Comparison of ENCODE assay signal across 8 mouse cellular contexts in genomic region chr4:57845541-57846210, GRCm38 (mm10).
A peak's percentile ranks its signal among the peaks of the same experiment; 100 is the strongest.
DNase-seq lines count a peak whose midpoint lies in the region; ATAC-seq and TF ChIP-seq lines count a peak whose summit lies in the region.

No protein-coding gene starts in this region.

- H3K27me3 ChIP-seq in kidney, embryonic 14.5 days (ENCODE audit: control insufficient read depth, insufficient read depth, low read length): no peaks in the 10 kb centered on the region
- H3K27me3 ChIP-seq in hindbrain, embryonic 16.5 days (replicated peaks; ENCODE audit: control insufficient read depth, insufficient read depth, low read length): no peaks in the 10 kb centered on the region
- no peaks in the 10 kb centered on the region for H3K27me3 ChIP-seq in midbrain, postnatal 0 days (ENCODE audit: insufficient read depth, low read length)

- peak overlapping the region; percentile 42 for H3K4me3 ChIP-seq in kidney, embryonic 14.5 days (ENCODE audit: low read length)
- peak overlapping the region; percentile 19 for H3K4me3 ChIP-seq in hindbrain, embryonic 16.5 days (ENCODE audit: low read length)
- H3K4me3 ChIP-seq in midbrain, postnatal 0 days (ENCODE audit: low read depth, low read length): peak overlapping the region; percentile 23

- no peaks in the 10 kb centered on the region for H3K9me3 ChIP-seq in kidney, embryonic 14.5 days (ENCODE audit: control insufficient read depth, low read length)
- no peaks in the 10 kb centered on the region for H3K9me3 ChIP-seq in hindbrain, embryonic 16.5 days (ENCODE audit: control insufficient read depth, low read length)
- no peaks in the 10 kb centered on the region for H3K9me3 ChIP-seq in midbrain, postnatal 0 days (ENCODE audit: low read length)

- H3K9ac ChIP-seq in kidney, embryonic 14.5 days (ENCODE audit: low read depth, low read length): peak overlapping the region; percentile 68
- H3K9ac ChIP-seq in hindbrain, embryonic 16.5 days (ENCODE audit: low read depth, low read length): peak overlapping the region; percentile 6
- H3K9ac ChIP-seq in midbrain, postnatal 0 days (replicated peaks; ENCODE audit: low read length, poor library complexity, severe bottlenecking): peak overlapping the region; percentile 33; the same call in 1 of the 2 replicates

- peaks cover 26% of the 10 kb centered on the region for H3K4me1 ChIP-seq in kidney, embryonic 14.5 days (ENCODE audit: control insufficient read depth, insufficient read depth, low read length)
- H3K4me1 ChIP-seq in hindbrain, embryonic 16.5 days (ENCODE audit: control insufficient read depth, insufficient read depth, low read depth, low read length): peaks cover 2% of the 10 kb centered on the region; the same call in 1 of the 2 replicates
- H3K4me1 ChIP-seq in midbrain, postnatal 0 days (ENCODE audit: insufficient read depth, low read length): no peaks in the 10 kb centered on the region

- peak overlapping the region; percentile 90 for H3K27ac ChIP-seq in kidney, embryonic 14.5 days (ENCODE audit: low read depth, low read length)
- H3K27ac ChIP-seq in hindbrain, embryonic 16.5 days (ENCODE audit: low read depth, low read length): peak overlapping the region; percentile 74
- H3K27ac ChIP-seq in midbrain, postnatal 0 days (ENCODE audit: low read depth, low read length): peak overlapping the region; percentile 71

- 0 out of 2 replicates have a peak, but pooled peaks cover 3% of the 10 kb centered on the region for H3K36me3 ChIP-seq in kidney, embryonic 14.5 days (ENCODE audit: control insufficient read depth, insufficient read depth, low read length)
- no peaks in the 10 kb centered on the region for H3K36me3 ChIP-seq in hindbrain, embryonic 16.5 days (ENCODE audit: control insufficient read depth, insufficient read depth, low read length)
- H3K36me3 ChIP-seq in midbrain, postnatal 0 days (ENCODE audit: insufficient read depth, low read length): no peaks in the 10 kb centered on the region

- ATAC-seq in kidney, embryonic 14.5 days (ENCODE audit: low FRiP score, low TSS enrichment): no peak
- no peak for ATAC-seq in hindbrain, embryonic 16.5 days
- ATAC-seq in midbrain, postnatal 0 days (ENCODE audit: low FRiP score): no peak; the same call in 1 of the 2 replicates

- DNase-seq in kidney, postnatal 25 days: no peak
- peak; percentile 66 for DNase-seq in embryo, embryonic 11 days
- peak; percentile 26 for DNase-seq in midbrain, postnatal 0 days (ENCODE audit: low spot score)
- no peak for DNase-seq in right cerebral cortex, postnatal 10 days (ENCODE audit: low spot score in 2 of 2)
- no peak for DNase-seq in adrenal gland, postnatal 14 days
- DNase-seq in adrenal gland, adult 18-20 months (ENCODE audit: low spot score in 2 of 2): no peak

- H3K4me2 ChIP-seq in kidney, embryonic 14.5 days (replicated peaks; ENCODE audit: low read depth, low read length): peak overlapping the region; percentile 43
- H3K4me2 ChIP-seq in hindbrain, embryonic 16.5 days (ENCODE audit: low read length): peak overlapping the region; percentile 31
- H3K4me2 ChIP-seq in midbrain, postnatal 0 days (ENCODE audit: low read depth, low read length, poor library complexity, severe bottlenecking): peak overlapping the region; percentile 30

- 28% methylated on average over 12 of the region's 12 CpGs for WGBS in kidney, embryonic 14.5 days
- 13% methylated on average over 12 of the region's 12 CpGs for WGBS in hindbrain, embryonic 16.5 days
- 23% methylated on average over 12 of the region's 12 CpGs for WGBS in midbrain, postnatal 0 days

- TF ChIP-seq CTCF in midbrain, postnatal 0 days (IDR thresholded peaks at IDR 0.05): no peak

Comparison
In these comparisons a context has a peak if more than half of its experiments do, and no peak if none do; other contexts are left out.
1. H3K9ac ChIP-seq: peak in every context shown above with its lines; median percentile 68 in kidney, embryonic 14.5 days; 33 in midbrain, postnatal 0 days; 6 in hindbrain, embryonic 16.5 days.
2. DNase-seq: peak in embryo, embryonic 11 days (single experiment) and midbrain, postnatal 0 days (single experiment); none in kidney, postnatal 25 days (0 of 2), right cerebral cortex, postnatal 10 days (0 of 2), adrenal gland, postnatal 14 days (single experiment) and adrenal gland, adult 18-20 months (0 of 2).
3. Peak in every context shown above with its lines, with median percentiles within 50 percentile points of each other: H3K27ac ChIP-seq, H3K4me2 ChIP-seq and H3K4me3 ChIP-seq.